Mouse (Mus musculus) thymus, postnatal 4 days (tissue): ENCODE results near the gene Msantd3.
A peak's percentile ranks its signal among the peaks of the same experiment; 100 is the strongest.

Experiments used
- DNase-seq: peaks from one replicate; pipeline ENCODE4 v3.0.0; 2021

Msantd3 gene

DNA sequence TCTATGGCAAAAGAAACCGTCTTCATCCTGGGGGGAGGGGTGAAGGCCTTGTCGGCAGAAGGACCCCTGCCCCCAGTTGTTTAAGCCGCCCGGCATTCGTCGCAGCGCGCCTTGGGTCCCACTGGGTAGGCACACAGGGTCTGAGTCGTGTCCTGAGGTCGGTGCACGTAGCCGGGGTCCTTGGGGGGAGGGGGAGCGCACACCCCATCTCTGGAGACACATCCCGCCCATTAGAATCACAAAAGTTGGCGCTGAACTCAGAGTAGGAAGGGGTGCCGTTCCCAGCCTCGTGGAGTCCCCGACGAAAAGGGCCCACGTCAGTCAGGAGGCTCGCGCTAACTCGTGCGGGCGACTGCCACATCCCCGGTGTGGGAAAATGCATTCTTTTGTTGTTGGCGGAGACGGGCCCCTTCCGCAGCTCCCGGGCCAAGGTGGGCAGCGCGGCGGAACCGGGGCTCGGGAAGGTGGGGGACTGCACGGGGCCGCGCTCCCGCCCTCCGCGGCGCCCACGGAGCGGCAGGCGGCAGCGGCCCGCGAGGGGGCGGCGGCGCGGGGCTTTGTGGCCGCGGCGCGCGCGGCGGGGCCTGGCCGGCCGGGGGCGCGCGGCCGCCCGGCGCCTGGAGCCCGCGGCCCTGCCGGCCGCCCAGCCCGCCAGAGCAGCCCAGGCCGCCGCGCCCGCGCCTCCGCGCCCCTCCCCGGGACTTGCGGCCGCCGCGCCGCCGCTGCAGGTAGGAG is at the start of gene Msantd3:
Gene Msantd3, plus strand, starts transcription at position 95 of the 735 bp plus-strand sequence.
- DNase-seq: peak; percentile 35

DNA sequence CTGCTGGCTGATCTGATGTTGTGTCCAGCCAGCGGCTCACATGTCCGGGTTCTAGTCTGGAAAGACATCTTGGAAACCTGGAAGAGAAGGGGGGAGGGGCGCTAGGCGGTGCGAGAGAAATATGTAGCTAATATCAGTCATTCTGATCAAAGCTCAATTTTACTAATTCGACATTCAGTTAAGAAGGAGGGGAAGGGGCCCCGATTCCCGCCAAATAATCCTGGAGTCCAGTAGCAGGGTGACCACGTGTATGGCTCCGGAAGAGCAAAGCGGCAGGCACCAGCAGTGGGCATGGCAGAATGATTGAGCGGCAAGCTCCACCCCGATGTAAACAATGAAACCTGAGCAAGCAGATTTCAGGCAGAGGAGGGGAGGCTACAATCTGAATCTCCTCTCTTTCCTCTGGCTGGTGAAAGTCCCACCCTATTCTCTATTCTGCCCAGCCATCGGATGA is 48.4 kb upstream of the Msantd3 start:
- DNase-seq: no peak

DNA sequence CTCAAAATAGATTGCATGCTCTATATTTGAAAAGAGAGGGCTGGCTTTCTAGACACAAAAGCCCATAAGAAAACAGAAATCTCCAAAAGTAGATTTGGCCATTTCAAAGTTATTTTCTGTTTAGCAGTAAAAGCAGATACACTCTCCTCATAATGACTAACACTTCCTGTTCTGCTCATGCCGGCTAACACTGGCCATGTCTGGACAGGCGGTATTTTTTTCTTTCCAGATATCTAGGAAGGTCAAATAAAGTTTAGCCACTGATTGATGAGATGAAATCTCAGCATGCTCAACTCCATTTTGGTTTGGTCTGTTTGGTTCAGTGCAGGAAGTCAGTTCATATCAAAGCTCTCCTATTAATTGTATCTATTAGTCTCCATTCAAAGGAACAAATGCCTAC is 47.2 kb upstream of the Msantd3 start:
- DNase-seq: no peak

DNA sequence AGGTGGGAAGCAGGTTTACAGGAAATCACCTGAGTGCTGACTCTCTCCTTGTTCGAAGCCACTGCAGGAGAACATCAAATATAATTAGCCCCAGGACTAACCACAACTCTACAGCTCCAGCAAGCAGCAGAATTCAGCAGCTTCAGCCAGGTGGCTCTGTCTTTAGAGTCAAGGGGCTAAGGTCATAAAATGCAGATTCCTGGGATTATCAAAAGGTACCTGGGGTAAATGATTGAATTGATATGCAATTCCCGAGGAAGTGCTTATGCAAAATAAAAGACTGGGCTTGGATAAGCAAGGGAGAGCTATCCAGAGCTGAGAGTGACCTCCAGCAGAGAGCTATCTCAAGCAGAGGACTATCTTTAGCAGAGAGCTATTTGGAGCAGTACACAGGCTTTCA is 28.9 kb upstream of the Msantd3 start:
- no peak for DNase-seq

DNA sequence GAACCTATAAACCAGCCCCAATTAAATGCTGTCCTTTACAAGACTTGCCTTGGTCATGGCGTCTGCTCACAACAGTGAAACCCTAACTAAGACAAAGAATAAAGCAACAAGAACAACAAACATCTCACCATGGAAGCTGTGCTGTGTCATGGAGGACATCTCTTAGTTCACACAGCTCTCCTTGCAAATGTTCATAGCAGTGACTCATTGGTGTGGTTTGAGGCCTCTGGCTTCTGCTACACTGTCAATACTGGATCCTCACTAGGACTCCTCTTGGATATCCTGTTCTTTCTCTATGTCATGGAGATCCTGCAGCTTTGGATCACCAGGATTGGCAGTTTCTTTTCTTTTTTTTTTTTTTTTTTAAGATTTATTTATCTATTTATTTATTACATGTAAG is 10.2 kb upstream of the Msantd3 start:
- no peak for DNase-seq

DNA sequence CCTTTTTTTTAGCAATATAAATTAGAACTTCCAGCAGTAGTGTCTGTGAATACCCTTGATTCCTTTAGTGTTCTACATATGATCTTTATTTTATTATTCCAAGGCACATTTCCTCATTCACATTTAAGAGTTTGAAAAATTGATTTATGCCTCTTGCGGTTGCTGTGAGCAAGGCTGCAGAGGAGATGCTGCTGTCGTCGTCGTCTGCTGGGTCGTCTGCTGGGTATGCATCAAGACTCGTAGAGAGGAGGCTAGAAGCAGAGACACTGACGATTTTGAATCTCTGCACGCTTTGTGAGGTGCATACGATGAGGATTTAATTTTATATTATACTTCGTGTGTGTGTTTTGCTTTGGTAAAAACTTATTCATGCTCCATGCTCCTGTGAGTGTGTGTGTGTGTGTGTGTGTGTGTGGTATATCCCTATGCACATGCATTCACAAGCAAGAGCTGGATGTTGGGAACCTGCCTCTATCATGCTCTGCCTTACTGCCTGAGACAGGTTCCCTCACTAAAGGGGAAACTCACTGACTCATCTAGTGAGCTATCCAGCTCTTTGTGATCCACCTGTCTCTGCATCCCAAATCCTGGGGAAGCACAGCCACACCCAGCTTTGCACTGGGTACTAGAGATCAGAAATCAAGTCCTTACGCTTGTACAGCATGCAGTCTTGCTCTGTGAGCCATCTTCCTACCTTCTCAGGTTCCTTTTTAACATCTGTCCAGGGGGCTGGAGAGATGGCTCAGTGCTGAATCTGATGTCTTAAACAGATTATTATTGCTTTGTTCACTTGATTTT is 7.7 kb upstream of the Msantd3 start:
- no peak for DNase-seq

DNA sequence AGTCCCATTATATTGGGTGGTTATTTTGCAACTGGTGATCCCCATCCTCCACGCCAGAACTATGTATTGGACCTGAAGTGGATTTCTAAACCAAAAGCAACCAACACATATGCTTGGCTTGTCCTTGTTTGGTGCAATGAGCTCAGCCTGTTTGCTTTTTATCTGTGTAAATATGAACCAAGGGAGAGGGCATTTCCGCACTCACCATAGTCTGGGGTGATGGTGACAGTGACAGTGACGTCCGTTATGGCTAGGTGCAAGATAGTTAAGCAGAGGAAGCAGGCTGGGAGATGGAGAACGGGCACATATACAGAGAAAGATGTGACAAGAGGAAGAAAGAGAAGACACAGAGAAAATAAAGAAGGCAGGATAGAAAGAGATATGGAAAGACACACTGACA is 3.5 kb upstream of the Msantd3 start:
- no peak for DNase-seq

DNA sequence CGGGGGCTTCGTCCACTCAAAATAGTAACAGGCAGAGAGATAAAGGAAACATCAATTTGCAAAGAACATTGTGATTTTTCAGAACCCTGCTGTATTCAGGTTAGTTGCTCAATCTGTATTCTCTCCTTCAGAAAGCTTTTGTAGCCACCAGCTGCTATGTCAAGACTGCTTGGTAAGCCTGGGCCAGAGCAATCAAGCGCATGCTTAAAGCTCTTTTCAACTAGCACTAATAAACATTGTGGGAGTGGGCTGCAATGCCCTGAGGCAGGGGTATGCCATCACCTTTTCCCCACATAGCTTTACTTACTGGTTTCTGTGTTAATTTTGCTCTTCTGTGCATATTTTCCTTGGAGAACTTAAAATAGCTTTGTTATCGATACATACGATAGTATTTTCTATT is 2.7 kb upstream of the Msantd3 start:
- DNase-seq: no peak

DNA sequence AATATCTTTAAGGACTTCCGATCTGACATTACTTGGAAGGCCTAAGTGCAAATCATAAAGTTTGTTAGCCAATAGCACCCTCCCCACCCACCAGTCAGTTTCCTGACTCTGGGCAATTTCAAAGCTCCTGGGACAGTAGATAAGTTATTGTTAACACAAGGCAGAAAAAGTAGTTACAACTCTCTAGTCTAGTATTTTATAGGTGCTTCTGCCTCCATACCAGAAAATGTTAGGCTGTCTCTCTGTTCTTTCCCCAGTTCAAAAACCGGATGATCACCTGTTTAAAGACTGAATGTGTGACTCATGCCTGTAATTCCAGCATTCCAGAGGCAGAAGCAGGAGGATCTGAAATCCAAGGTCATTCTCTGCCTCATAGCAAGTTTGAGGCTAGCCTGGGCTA is 1.2 kb upstream of the Msantd3 start:
- DNase-seq: no peak

DNA sequence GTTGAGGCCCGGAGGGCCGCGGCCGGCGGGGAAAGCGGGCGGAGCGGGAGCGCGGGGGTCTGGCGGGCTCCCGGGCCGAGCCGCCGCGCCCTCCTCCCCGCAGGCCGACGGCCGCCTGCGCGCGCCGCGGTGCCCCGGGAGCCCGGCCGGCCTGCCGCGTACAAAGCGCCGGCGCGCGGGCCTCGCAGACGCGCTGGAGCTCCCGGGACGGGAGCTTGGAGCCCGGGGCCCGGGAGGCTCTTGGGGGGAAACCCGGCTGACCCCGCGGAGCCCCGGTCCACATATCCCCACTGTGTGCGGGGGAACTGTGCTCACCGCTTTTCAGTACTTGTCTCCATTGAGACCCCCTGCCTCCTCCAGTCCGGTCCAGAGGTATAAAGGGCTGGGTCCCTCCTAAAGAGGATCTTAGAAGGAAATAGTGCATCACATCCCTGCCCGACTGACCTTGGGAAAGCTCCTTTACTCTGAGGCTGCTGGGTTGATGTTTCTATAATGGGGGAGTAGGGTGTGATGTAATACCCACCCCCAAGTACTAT is 909 bp downstream of the Msantd3 start:
- DNase-seq: peak; percentile 33

DNA sequence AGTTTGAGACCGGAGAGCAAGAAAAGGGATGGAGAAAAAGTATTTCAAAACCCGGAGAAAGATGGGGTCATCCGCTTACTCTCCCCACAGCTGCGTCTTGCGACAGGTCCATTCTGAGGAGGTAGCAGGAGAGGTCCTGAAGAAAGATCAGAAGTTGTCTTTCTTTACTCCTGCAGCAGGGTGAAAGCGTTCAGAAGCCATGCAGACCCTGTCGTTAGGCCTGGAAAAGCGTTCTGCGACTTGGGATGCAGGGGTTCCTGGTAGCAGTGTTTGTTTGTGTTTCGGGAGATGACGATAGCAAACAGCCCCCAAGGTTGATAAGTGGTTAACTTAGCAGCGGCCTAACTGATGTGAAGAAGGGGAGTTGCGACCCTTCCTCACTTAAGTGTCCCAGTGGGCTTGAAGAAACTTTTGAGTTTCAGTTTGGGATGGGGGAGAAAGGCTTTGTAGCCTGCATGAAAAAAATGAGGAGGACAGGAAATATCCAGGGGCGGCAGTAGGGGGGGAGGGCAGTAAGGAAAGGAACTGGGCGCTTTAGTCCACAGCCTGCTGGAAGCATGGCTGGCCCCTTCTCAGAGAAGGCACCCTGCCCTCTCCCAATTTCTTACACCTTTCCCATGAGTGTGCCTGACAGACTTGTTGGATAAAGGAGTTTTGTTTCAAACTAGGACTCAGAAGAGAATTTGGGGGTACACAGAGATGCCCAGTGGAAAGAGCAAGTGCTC is 2.0 kb downstream of the Msantd3 start:
- DNase-seq: no peak

DNA sequence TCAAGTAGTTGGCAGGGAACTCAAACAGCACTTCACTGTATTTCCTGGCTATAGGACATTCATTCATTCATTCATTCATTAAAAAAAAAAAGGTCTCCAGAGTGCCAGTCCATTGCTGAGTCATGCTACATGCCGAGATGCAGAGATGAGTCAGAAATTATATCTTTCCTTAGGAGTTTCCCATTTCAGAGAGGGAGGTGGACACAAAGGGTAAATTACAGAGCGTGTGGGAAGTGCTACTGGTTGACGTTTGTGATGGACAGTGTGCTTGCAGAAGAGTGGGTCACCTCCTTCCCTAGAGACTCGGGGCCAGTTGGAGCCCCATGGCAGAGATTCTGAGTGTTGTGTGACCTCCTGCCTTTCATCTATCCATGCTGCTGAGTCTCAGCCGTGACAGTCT is 2.6 kb downstream of the Msantd3 start:
- no peak for DNase-seq

DNA sequence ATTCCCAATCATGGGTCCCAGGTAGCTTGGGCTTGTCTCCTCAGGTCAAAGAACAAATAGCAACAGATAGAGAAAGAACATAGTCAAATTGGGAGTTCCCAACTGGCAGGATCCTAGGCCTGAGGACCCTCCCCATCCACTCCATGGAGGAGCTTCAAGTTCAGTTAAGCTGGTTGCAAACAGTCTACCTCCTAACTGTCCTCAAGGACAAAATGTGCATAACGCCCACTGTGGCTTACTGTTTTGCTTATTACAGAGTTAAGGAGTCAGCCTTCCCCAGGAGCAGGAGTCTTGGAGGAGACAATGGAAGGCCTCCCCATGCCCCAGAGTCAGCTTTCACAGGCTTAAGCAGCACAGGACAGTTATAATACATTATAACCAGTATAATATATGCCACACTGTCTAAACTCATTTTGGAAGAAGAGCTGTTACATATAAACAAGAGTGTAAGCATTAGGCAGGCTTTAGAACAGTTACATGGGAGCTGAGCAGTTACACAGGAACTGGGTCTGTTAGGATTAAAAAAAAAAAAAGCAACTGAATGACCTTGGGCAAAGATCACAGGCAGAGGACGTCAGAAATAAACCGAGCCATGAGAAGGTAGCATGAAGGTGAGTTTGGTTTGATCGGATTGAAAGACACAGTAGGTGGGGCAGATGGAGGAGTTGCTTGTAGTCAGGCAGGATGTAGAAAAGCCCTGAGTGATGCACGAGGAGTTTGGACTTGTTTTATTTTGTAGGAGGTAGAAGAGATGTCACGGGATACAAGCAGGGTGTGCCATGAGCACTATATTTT is 3.5 kb downstream of the Msantd3 start:
- DNase-seq: no peak

DNA sequence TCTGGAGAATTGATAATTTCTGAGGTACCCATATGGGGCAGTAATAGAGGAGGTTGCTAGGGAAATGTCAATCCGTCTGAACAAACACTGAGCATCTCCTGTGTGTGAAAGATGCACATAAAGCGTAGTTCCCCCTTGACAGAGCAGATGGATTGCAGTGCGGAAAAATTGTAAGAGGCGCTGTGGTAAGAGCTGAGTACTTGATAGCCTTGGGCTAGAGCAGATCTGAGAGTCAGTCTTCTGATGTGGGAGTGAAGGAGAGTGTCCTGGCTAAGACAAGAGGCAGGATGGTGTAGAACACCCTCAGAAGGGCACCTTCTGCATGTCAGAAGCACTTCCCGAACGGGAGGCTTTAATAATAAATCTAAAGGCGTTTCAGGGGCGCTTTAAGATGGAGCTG is 4.4 kb downstream of the Msantd3 start:
- no peak for DNase-seq

DNA sequence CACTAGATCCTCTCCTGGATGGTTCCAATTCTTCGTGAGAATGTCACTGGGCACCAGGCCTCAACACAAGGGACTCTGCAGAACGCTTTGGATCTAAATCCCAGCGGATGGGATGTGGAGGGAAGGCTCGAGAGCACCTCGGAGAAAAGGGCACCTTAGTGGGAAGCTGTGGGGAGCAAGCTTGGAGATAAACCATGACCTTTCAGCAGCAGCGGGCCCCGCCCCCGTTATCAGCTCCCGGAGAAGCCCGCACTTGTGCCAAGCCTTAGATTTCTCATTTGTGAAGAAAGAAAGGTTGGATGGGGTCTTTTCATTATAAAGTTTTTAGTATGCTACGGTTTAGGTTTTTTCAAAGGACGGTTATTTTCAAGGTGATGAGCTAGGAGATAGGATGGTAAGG is 6.2 kb downstream of the Msantd3 start:
- DNase-seq: no peak

DNA sequence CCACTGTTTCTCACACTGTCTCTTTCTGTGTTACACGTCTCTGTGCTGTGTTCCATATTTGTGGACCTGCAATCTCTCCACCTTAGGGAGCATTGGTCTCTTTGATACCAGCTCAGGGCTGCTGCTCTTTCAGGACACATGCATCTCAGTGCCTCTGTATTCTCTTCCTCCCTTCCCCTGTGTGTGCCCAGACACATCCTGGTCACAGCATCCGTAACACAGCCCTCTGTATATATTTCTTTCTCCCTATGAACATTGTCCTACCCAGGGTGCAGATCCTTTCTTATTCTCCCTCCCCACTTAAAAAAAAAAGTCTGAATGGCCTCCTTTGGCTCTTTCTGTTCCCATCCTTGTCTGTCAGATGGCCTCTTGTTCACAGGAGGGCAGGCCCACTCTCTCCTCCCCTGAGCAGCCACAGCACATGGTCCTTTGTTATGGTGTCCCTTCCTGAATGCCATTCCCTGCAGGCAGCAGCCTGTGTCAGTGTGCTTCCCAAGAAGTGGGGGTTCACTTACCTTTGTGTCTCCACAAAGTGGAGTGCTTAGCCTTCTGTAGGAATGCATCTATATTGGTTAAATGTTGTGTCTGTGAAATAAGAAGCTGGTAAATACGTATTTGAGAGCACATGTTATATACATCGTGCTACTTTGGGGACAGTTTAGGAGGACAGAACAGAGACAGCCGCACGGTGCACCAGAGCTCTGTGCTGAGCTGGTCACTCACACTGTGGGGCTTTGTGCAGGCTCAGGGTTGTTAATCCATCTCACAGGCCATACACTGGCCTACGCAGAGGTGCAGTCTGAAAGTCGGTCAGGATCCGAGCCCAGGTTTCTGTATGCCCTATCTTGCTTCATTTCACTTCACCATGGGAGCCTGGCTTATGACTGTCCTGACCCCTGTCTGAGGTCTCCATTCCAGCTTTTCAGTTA is 7.1 kb downstream of the Msantd3 start:
- DNase-seq: no peak

DNA sequence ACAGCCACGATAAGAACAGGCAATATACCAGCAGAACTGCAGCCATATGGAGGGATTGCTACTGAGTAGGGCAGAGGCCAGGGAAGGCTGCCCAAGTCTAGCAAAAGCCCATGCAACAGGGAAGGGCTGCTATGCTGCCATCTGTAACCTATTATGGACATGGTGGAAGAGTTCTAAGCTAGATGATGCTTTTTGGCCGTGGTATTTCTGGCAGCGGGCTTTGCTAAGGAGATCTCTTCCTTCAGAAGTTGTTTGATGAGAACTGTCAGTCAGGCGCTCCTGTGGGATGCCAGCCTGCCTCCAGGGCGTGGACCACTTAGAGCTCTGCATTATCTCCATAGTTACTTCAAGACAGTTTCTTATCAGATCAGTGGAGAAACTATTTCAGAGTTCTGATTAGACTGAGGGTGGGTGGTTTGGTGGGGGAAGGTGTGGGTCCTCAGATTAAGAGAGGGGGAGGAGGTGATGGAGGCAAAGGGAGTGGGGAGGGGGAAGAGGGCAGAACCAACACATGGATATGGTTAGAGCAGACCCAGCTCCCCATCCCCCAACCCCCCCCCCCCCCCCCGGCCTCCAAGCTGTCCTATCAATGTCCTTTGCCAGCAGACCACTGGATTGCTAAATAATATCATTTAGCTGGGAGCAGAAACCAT is 8.8 kb downstream of the Msantd3 start:
- no peak for DNase-seq

DNA sequence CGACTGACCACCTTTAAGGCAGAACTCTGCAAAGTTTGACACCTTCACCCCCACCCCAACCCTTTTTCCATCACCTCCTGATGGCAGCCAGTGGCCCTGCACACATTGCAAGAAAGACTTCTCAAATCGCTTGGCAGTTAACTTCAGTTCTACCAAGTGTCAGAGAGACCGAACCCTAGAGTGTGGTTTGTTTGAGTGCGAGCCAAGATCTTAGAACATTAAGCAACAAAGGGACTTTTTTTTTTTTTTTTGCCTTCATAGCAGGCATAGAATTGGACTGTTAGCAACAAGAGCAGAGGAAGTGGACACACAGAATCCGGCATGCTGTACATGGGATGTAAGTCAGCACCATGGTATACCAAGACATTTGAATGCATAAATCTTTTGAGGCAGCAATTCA is 9.9 kb downstream of the Msantd3 start:
- DNase-seq: no peak

DNA sequence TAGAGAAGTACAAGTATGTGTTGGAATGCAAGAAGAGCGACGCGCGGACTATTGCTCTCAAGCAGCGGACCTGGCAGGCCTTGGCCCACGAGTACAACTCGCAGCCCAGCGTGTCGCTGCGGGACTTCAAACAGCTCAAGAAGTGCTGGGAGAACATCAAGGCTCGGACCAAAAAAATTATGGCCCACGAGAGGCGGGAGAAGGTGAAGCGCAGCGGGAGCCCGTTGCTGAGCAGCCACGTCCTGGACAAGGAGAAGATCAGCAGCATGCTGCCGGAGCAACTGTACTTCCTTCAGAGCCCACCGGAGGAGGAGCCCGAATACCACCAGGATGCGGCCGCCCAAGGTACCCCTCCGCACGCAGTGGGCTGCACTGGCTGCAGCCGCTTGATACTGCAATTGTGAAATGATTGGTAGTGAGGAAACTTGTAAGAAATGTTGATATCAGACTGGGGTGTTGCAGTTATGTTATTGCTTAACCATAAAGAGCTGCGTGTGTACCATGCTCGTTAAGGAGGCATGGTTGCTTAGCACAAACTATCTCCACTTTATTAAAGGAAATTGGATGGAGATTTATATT is 12.8 kb downstream of the Msantd3 start:
- no peak for DNase-seq

DNA sequence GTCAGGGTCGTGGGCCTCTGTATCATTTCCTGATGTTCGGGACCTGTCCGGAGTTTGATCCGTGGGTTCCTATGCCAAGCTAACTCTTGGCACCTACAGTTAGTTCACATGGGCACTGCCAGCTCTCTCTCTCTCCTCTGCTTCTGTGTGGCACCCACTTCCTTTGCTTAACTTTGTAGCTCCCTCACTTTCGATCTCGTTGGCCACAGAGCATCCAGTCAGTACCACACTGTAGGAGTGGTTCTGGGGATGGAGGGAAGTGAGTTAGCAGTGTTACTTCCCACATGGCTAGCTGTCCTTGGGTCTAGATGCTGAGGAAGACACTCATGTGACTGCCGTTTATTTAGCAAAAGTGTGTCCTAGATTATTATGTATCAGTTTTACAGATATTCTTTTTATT is 14.4 kb downstream of the Msantd3 start:
- DNase-seq: no peak

DNA sequence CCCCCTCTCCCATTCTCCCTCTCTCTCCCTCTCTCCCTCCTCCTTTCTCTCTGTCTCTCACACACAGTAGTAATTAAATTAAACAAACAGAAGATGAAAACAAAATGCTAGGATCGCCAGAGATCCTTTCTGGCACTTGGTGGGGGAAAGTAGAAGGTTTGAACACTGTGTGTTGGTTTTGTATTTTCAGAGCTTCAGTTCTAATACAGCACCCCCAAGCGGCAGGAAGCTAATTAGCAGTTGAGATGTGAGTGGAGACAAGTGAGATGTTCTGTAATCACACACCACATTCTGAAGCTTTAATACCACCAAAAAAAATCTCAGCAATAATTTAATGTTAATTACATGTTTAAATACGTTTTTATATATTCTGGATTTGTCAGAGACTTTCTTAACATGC is 16.0 kb downstream of the Msantd3 start:
- peak; percentile 52 for DNase-seq
